Mouse (Mus musculus): ENCODE measurements around the gene Olfr960. TPM values are rescaled to one million over a fixed set of nuclear protein-coding genes. Genes with fewer than 3 reads are reported as not detected.

Olfr960 gene
- not detected in 2 replicates for total RNA-seq (2021)
- long read RNA-seq, experiment 1, result 0 reads
- long read RNA-seq, experiment 2, result 0 reads

DNA sequence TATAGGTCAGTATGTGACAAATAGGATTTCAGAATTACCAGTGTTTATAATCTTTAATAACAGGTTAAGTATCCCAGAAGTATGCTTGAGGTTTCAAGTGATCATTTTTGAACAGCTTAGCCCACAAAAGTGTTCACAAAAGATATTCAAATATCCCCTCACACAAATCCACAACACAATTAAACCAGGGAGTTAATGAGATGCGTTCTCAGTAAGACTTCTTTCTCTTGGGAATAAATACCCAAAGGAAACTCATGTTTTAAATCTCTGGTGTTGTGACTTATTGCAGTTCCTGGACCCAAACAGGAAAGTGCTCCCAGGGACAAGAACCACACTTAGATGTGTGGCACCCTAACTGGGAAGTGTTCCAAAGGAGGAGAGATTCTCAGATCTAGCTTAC, at the start of gene Olfr960:
Gene Olfr960 (plus strand): TSS at position 301 of the 400 bp plus-strand sequence.
- DNase-seq, result no peak

DNA sequence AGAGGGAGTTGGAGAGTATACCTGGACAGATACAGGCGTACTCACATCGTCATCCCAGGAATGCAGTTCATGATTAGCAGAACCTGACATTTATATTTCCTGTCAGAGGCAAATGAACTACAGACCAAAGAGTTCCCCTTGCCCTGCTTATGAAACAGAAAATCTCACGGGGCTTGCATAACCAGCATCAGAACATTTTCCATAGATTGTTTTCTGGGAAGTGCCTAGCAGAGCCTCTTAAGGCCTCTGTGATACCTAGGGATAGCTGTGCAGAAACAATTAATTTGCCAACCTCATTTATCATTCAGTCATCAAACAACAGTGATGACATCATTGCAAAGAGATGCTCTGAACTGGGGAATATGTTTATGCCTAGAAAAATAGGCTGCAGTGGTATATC, 45.7 kb upstream of the Olfr960 start, which contains the start of gene Olfr959:
Gene Olfr959 (minus strand): TSS at position 101 of the 400 bp plus-strand sequence.
- DNase-seq, result no peak

DNA sequence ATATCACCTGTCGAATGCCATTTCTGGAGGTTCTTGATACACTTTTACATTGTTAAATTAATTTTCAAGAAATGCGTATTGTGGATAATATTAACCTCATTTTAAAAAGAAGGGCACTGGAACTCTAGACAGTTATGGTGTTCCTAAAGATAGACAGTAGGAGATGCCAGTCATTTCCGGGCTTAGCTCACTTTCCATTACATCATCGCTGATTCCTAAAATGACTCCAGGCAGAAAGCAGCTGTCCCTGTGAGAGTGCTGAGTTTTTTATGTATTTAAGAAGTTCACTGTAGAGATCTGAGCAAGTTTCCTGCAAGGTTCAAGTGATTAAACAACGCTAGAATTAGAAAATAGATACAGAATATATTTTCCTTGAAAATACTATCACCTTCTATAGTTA, 44.1 kb upstream of the Olfr960 start:
- no peak for DNase-seq

DNA sequence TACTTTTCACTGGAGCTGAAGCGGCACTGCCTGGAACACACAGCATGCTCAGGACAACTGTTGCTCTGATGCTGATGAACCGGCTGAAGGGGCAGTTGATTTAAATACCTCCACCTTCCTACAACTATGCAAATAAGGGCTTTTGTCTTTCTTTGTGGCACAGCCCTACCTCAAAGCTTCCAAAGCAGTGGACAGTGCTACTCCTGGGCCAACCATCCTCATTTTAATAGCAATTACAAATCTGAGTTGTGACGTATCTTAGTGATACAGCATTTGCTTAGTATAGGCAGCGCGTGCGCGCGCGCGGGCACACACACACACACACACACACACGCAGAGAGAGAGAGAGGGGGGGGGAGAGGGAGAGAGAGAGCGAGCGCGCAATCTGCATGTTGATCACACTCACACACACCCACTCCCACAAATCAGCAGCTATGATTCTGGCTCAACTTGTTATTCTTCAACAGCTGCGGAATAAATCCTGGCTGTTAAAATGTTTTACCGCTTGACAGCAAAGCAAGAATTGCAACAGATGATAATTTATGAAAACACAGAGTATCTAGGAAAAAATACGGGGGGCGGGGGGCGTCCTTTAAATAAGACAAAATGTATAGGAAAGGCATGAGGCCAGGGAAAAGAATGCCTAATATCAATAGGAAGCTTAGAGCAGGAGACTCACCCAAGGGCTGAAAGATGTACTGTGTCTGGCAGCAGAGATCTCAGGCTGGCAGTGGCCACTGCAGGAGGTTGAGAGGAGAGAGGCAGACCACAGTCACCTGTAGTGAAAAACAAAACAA, 18.4 kb upstream of the Olfr960 start:
- no peak for DNase-seq

DNA sequence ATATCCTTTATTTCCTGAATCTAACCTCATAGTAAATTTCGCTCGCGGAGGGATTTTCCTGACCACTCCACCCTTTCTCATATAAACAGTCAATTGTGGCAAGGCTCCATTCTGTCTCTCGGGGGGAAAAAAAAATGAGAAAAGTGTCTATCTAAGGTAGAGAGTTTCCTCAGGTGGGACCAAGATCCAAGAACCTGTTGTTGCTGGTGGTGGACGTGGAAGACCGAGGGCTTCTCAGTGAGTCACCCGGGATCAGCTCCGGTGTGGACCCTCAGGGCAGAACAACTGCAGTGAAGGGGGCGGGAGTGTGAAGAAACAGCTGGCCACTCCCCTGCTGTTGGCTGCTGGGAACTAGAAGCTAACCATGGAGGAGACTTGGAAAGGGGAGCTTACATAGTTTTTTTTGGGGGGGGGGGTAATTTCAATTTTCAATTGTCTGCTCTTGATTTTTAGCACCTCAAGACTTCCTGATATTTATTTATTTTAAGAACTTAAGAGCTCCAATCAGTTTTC, 17.8 kb upstream of the Olfr960 start:
- DNase-seq, result peak; percentile 31

DNA sequence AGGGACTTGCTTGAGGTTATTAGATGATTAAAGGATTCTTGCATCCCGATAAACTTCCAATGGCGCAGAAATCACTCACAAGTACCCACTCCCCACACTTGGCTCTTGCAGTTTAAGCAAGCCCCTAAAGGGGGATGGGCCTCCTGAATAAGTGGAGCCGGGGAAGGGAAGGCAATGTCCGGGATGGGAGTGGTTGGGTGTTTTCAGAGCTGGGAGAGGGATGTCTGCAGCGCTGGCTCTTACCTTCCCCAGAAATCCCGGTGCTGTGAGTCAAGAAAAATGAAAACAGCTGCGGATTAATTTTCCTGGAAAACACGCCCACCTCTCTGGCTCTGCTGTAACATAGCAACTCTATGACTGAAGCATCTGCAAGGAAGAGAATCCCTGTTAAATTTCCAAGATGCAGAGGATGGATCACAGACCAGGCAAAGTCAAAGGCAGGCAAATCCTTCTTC, 17.1 kb upstream of the Olfr960 start, which contains the start of gene AW551984:
Gene AW551984 (minus strand): TSS at position 405 of the 455 bp plus-strand sequence.
- peak; percentile 5 for DNase-seq

DNA sequence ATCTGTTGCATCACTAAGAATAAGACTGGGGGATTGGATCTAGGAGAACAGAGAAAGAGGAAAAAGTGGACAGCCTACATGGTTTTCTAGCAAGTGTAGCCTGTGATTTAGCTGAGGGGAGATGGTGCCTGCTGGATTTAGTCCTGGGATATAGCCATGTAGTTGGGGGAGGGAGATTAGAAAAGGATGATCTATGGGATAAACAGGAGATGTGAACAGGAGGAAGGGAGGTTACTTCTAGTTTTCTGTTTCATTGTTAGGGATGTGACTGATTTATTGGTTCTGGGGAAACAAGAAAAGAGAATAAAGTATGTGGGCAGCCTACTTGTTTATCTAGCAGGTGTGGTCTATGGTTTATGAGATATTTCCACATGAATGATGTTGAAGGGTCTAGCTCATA, 12.7 kb upstream of the Olfr960 start:
- no peak for DNase-seq

DNA sequence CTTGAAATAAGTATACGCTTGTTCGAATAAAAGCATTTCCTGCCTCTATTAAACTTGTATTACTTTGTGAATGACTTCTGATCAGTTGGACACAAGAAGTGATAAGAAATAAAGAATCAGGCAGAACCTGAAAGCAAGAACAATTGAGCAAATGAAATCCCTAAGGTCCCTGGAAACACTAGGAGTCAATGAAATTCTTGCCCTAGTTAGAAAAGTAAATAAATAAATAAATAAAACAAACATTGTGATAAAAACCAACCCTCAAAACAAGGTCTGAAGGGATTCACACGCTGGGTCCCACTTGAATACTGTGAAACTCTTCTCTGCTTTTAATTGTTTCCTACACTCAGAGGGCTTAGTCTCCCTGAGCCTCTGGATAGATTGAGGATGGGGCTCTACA, 10.8 kb upstream of the Olfr960 start, which contains the start of gene Olfr148:
Gene Olfr148 (plus strand): TSS at position 301 of the 400 bp plus-strand sequence.
- no peak for DNase-seq

DNA sequence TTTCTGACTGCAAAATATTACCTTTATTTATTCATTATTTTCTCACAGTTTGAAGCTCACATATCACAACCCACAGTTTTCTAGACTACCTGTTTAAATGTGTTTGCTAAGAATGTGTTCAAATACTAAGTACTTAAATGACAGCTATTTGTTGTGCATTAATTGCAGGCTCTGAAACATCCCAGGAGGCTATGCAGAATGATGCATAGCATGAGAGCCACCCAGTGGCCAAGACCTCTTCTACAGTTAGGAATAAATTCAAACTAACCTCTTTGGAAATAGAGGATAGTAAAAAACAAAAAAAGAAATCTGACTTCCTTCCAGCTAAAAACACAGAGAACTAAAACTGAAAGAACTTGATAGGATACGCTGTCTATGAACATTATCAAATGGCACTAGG, 9.2 kb upstream of the Olfr960 start:
- DNase-seq, result peak; percentile 10

DNA sequence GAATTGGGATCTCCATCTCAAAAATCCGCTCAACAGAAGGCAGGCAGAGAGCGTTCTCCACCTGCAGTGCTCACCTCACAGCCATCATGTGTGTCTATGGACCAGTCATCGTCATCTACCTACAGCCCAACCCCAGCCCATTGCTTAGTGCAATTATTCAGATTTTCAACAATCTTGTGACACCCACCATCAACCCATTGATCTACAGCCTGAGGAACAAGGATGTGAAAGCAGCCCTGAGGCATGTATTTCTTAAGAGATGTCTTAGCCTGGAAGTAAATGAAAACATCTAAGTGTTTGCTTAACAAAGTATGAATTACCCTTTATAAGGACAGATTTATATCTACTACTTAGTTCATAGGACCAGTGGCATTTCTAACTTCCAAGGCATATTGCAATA, 2.6 kb downstream of the Olfr960 start:
- no peak for DNase-seq

DNA sequence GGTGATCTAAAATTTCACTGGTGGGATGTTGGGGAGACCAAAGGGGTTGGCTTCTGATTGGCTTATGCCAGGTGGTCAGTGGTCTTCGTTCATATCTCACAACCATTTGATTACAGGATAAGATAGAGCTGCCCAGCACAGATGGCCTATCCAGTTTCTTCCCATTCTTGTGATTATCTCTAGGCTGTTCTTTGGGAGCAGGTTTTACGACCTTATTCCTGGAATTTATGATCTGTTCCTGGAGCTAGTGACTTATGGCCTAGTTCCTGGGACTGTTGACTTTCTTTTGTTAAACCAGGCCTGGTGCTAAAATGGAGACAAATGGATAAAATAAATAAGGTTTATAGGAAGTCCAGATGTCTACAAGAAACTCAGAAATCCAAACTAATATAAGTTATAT, 3.5 kb downstream of the Olfr960 start:
- no peak for DNase-seq

DNA sequence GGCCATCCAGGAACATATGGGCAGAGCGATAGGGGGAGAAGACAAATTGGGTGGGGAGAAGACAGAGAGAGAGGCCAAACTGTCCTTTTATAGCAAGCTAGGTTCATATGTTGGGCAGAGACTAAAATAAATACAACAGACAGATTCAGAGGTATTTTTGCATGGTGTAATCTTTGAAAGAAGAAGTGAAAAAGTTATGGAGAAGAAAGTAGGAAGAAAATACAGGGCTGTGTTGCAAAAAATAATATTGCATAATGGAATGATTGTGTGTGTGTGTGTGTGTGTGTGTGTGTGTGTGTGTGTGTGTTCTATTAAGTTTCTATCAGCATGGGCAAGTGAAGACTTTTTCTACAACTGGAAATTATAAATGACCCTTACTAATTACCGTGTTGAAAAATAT, 7.9 kb downstream of the Olfr960 start:
- DNase-seq, result no peak

DNA sequence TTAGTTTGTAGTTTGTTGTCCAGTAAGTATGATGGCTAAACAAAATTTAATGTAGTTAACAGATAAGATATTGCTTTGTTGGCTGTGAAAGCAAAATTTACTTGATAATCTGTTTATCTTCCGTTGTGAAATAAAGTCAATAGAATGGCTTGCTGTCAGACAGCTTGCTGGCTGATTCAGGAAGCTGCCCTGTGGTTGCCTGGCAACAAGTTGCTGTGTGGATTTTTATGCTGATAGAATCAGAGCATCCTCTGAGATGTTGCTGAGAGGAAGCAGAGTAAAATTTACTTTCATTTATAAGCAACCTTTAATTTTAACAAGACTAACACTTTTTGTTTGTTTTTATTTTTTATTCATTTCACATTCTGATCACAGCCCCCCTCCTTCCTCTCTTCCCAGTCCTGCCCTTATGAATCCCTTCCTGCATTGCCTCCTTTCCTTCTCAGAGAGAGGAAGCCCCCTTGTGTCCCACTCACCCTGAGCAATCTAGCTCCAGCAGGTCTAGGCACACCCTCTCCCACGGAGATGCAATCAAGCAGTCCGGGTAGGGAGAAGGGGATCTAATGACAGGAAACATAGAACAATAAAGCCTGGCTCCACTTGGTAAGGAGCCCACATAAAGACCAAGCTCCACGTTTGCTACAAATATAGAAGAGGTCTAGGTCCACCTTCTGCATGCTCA, 12.9 kb downstream of the Olfr960 start:
- DNase-seq, result no peak

DNA sequence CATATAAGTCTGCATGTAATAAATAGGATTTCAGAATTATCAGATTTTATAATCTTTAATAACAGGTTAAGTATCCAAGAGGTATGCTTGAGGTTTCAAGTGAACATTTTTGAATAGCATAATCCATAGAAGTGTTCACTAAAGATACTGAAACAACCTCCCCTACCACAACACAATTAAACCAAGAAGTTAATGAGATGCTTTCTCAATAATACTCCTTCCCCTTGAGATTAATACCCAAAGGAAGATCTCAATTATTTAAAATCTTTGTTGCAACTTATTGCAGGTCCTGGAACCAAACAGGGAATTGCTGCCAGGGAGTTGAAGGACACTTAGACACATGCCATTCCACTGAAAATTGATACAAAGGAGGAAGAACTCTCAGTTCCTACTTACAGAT, 23.6 kb downstream of the Olfr960 start, which contains the start of gene Olfr961:
Gene Olfr961 (plus strand): TSS at position 301 of the 400 bp plus-strand sequence.
- no peak for DNase-seq

DNA sequence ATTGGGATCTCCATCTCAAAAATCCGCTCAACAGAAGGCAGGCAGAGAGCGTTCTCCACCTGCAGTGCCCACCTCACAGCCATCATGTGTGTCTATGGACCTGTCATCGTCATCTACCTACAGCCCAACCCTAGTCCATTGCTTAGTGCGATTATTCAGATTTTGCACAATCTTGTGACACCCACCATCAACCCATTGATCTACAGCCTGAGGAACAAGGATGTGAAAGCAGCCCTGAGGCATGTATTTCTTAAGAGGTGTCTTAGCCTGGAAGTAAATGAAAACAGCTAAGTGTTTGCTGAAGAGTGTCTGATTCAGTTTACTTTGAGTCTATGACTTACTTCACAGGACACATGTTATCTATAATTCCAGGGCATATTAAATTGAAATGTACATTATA, 26.2 kb downstream of the Olfr960 start:
- DNase-seq, result no peak

DNA sequence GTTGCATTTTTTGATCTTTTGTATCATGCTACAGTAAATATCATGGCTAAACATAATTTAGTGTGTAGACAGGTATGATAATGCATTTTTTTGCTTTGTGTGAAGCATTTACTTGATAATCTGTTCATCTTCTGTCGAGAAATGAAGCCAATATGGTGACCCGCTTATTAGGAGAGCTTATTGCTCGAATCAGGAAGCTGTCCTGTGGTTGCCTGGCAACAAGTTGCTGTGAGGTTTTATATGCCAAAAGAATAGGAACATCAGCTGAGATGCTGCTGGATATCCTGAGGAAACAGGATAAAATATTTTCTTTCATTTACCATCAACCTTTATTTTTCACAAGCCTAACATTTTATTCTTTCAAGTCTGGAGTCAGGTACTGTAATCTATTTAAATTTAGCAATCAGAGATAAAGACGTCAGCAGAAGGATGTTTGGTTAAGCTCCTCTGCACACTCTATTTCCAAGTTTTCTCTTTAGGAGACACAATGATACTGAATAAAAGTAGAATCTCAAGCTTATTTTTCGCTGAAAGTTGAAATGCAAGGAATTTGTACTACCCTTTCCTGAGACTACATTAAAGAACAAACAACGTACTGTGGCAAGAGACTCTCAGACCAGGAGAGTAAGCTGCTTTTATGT, 33.7 kb downstream of the Olfr960 start:
- DNase-seq, result no peak

DNA sequence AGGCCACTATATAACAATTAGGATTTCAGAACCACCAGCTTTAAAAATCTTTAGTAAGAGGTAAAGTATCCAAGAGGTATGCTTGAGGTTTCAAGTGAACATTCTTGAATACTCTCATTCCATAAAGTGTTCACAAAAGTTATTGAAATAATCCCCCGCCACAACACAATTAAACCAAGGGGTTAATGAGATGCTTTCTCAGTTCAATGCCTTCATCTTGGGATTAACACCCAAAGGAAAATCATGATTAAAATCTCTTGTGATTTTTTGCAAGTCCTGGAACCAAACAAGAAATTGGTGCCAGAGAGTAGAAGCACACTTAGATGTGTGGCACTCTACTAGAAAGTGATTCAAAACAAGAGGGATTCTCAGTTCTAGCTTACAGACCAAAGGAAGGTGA, 45.7 kb downstream of the Olfr960 start, which contains the start of gene Olfr963:
Gene Olfr963 (plus strand): TSS at position 301 of the 400 bp plus-strand sequence.
- no peak for DNase-seq

DNA sequence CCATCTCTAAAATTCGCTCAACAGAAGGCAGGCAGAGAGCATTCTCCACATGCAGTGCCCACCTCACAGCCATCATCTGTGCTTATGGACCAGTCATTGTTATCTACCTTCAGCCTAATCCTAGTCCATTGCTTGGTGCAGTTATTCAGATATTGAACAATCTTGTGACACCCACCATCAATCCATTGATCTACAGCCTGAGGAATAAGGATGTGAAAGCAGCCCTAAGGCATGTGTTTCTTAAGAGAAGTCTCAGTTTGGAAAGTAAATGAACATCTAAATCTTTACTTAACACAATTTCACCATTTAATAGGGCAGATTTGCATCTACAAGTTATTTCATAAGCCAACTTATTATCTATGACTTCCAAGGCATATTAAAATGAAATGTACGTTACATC, 48.5 kb downstream of the Olfr960 start:
- DNase-seq, result no peak
